ENCODE assay signal across 18 mouse cellular contexts in the genomic region with DNA sequence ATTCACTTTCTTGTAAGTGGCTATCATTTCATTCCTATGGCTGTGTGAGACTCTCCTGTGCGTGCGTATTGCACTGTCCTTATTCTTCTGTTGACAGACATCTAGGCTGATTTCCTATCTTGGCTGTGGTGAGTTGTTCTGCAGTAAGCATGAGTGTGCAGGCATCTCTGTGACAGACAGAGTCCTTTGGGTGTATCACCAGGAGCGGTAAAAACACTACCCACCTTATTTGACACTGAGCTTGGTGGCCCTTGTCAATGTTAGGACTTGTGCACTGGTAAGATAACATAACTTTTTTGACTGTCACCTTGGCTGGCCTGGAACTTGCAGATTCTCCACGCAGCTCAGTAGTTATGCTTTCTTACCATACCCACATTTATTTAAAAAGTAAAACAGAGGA. TPM values are rescaled to one million over a fixed set of nuclear protein-coding genes. Genes with fewer than 3 reads are reported as not detected.
DNase-seq lines count a peak whose midpoint lies in the region; ATAC-seq lines count a peak whose summit lies in the region.
"Had no signal": no experiment of that assay in that cellular context is flagged by ENCODE, and none has a peak within 500 bp of the region (broad histone marks: within the 10 kb centered on the region; RNA-seq: fewer than 3 reads in every experiment).

No protein-coding gene starts in this region.

- H3K9me3 ChIP-seq in liver, embryonic 12.5 days (replicated peaks) = no peaks in the 10 kb centered on the region
- no peaks in the 10 kb centered on the region for H3K9me3 ChIP-seq in liver, embryonic 16.5 days (replicated peaks; ENCODE audit: control insufficient read depth, low read length)
- H3K9me3 ChIP-seq: embryonic facial prominence, embryonic 12.5 days; forebrain, embryonic 13.5 days; heart, embryonic 10.5 days; hindbrain, embryonic 13.5 days had no signal

- WGBS in liver, embryonic 12.5 days (ENCODE audit: insufficient replicate concordance) = 48% methylated on average over 4 of the region's 4 CpGs
- WGBS in liver, embryonic 16.5 days (ENCODE audit: insufficient replicate concordance) = 27% methylated on average over 4 of the region's 4 CpGs

- intact Hi-C loops in gastrocnemius, postnatal 36 days (cut with DNase I) = no loop called here

- peak; percentile 36; the same call in 1 of the 2 replicates for ATAC-seq in erythroblast, adult 5-6 weeks (replicated peaks; ENCODE audit: low FRiP score, poor library complexity, severe bottlenecking)
- ATAC-seq in liver, embryonic 12.5 days = peak; percentile 76
- ATAC-seq in liver, embryonic 16.5 days (ENCODE audit: low read depth) = peak; percentile 76
- ATAC-seq: forebrain, embryonic 13.5 days; forebrain, postnatal 0 days; hindbrain, postnatal 0 days had no signal

- H3K4me3 ChIP-seq in liver, embryonic 12.5 days = no peak overlapping the region
- no peak overlapping the region for H3K4me3 ChIP-seq in liver, embryonic 16.5 days (ENCODE audit: low read depth, low read length)
- H3K4me3 ChIP-seq: embryonic facial prominence, embryonic 12.5 days; forebrain, embryonic 13.5 days; heart, embryonic 10.5 days; hindbrain, embryonic 13.5 days had no signal

- DNase-seq in cerebellum, adult 11-12 months = no peak
- DNase-seq in right cerebral cortex, postnatal 14 days = no peak
- no peak for DNase-seq in gastrocnemius, postnatal 36 days
- DNase-seq: adrenal gland, adult 2 months; adrenal gland, postnatal 25 days; cerebellum, adult 2 months; cerebellum, postnatal 10 days; forebrain, postnatal 0 days; heart, adult 18-20 months; heart, postnatal 14 days had no signal

- H3K27ac ChIP-seq in liver, embryonic 12.5 days = peak overlapping the region; percentile 80
- peak overlapping the region; percentile 65 for H3K27ac ChIP-seq in liver, embryonic 16.5 days (ENCODE audit: low read length)
- H3K27ac ChIP-seq: embryonic facial prominence, embryonic 12.5 days; forebrain, embryonic 13.5 days; heart, embryonic 10.5 days; hindbrain, embryonic 13.5 days; hindbrain, postnatal 0 days had no signal

- H3K4me2 ChIP-seq in liver, embryonic 12.5 days = peak overlapping the region; percentile 31; the same call in 1 of the 2 replicates
- H3K4me2 ChIP-seq in liver, embryonic 16.5 days (ENCODE audit: low read depth, low read length) = no peak overlapping the region
- H3K4me2 ChIP-seq: embryonic facial prominence, embryonic 12.5 days; forebrain, embryonic 13.5 days; hindbrain, embryonic 13.5 days had no signal

- H3K4me1 ChIP-seq in liver, embryonic 12.5 days = peaks cover 27% of the 10 kb centered on the region
- H3K4me1 ChIP-seq in liver, embryonic 16.5 days (ENCODE audit: control insufficient read depth, low read depth, low read length) = peaks cover 19% of the 10 kb centered on the region
- H3K4me1 ChIP-seq: embryonic facial prominence, embryonic 12.5 days; forebrain, embryonic 13.5 days; heart, embryonic 10.5 days; hindbrain, embryonic 13.5 days had no signal

- no peaks in the 10 kb centered on the region for H3K27me3 ChIP-seq in liver, embryonic 12.5 days (replicated peaks)
- H3K27me3 ChIP-seq in liver, embryonic 16.5 days (ENCODE audit: control insufficient read depth, insufficient read depth, low read depth, low read length) = no peaks in the 10 kb centered on the region
- H3K27me3 ChIP-seq: embryonic facial prominence, embryonic 12.5 days; forebrain, embryonic 13.5 days; hindbrain, embryonic 13.5 days had no signal

- no peak overlapping the region for H3K9ac ChIP-seq in liver, embryonic 12.5 days
- H3K9ac ChIP-seq in liver, embryonic 16.5 days (ENCODE audit: low read depth, low read length) = no peak overlapping the region
- H3K9ac ChIP-seq: embryonic facial prominence, embryonic 12.5 days; forebrain, embryonic 13.5 days; forebrain, postnatal 0 days; hindbrain, embryonic 13.5 days had no signal

- peaks cover 24% of the 10 kb centered on the region for H3K36me3 ChIP-seq in liver, embryonic 12.5 days
- H3K36me3 ChIP-seq in liver, embryonic 16.5 days (ENCODE audit: control insufficient read depth, insufficient read depth) = no peaks in the 10 kb centered on the region

RNA-seq across cellular contexts. Expression of a gene that starts 27.5 kb away (rescaled TPM):
- total RNA-seq in erythroblast, adult 5-6 weeks (2015; ENCODE audit: low replicate concordance) = 2.7 and 5.0 TPM in 2 replicates
- total RNA-seq in erythroblast, adult 5-6 weeks (2017; ENCODE audit: low replicate concordance) = 2.1 and 8.3 TPM in 2 replicates
- polyA plus RNA-seq in liver, embryonic 12.5 days (2016; fragmentation: Nextera tagmentation; extraction: Ambion mirVana) = 7.1 and 8.4 TPM in 2 replicates
- polyA plus RNA-seq in liver, embryonic 16.5 days (2015; fragmentation: Nextera tagmentation; extraction: Ambion mirVana) = 5.7 and 6.4 TPM in 2 replicates
- 1 to 10 TPM; 3.5 to 4.6 TPM for total RNA-seq in gastrocnemius, postnatal 36 days (2021)

RNA-seq across cellular contexts. Expression of a gene that starts 40.9 kb away (rescaled TPM):
- 23.0 and 23.2 TPM in 2 replicates for total RNA-seq in erythroblast, adult 5-6 weeks (2015; ENCODE audit: low replicate concordance)
- total RNA-seq in erythroblast, adult 5-6 weeks (2017; ENCODE audit: low replicate concordance) = 26.0 and 49.9 TPM in 2 replicates
- polyA plus RNA-seq in liver, embryonic 12.5 days (2016; fragmentation: Nextera tagmentation; extraction: Ambion mirVana) = 1.2 and 1.8 TPM in 2 replicates
- 3.1 and 3.3 TPM in 2 replicates for polyA plus RNA-seq in liver, embryonic 16.5 days (2015; fragmentation: Nextera tagmentation; extraction: Ambion mirVana)
- total RNA-seq in gastrocnemius, postnatal 36 days (2021) = 1 to 10 TPM; 6.7 to 8.3 TPM

RNA-seq across cellular contexts. Expression of a gene that starts 49.3 kb away (rescaled TPM):
- 256 and 258 TPM in 2 replicates for total RNA-seq in erythroblast, adult 5-6 weeks (2015; ENCODE audit: low replicate concordance)
- 354 and 386 TPM in 2 replicates for total RNA-seq in erythroblast, adult 5-6 weeks (2017; ENCODE audit: low replicate concordance)
- 9.5 and 9.9 TPM in 2 replicates for polyA plus RNA-seq in liver, embryonic 12.5 days (2016; fragmentation: Nextera tagmentation; extraction: Ambion mirVana)
- polyA plus RNA-seq in liver, embryonic 16.5 days (2015; fragmentation: Nextera tagmentation; extraction: Ambion mirVana) = 11.7 and 17.4 TPM in 2 replicates
- total RNA-seq in gastrocnemius, postnatal 36 days (2021) = 10 to 100 TPM; 35.3 to 39.5 TPM

Comparison
In these comparisons a context has a peak if more than half of its experiments do, and no peak if none do; other contexts are left out.
1. RNA of a gene that starts 49.3 kb away (total RNA-seq): 256 to 386 TPM in erythroblast, adult 5-6 weeks; 35.3 to 39.5 TPM in gastrocnemius, postnatal 36 days; every median in the first group is over 4 times any median in the second.
2. Peak in every context shown above with its lines, with median percentiles within 50 percentile points of each other: ATAC-seq.